Mouse (Mus musculus) liver, embryonic 14.5 days (tissue): ENCODE measurements around the gene Zbtb7a.

Source experiments
- CTCF ChIP-seq: IDR thresholded peaks from 2 replicates; pipeline ENCODE4 v1.5.1; 2016; ENCODE audit warnings: antibody characterized with exemption, low read depth, control low read depth
- EP300 ChIP-seq: IDR thresholded peaks from 2 replicates; pipeline ENCODE4 v1.6.1; 2016; ENCODE audit warnings: antibody characterized with exemption, low read depth

GRCm38 (mm10) chr10:81139529-81139846, 4.5 kb downstream of the Zbtb7a start:
- TF ChIP-seq CTCF (no peak), EP300 (no peak)
